Mouse (Mus musculus) c-Kit-positive CD71-positive TER-119-negative erythroid progenitor cells, embryonic 14.5 days (primary cell): ENCODE measurements around the gene Rbak.
A peak's percentile ranks its signal among the peaks of the same experiment; 100 is the strongest.
"Not testable (repeated sequence)": the region's sequence is repeated elsewhere in the genome, so short reads cannot be mapped to it uniquely, and the experiment has no call there.

Source experiments
- DNase-seq: peaks from one replicate; pipeline ENCODE4 v3.0.0-alpha.2; 2013; ENCODE audit warnings: low read depth

Gene Rbak

GRCm38 (mm10) chr5:143180255-143181076 lies at the start of gene Rbak, which contains the start of gene Spdye4b:
Rbak (minus strand) TSS chr5:143180775.
Spdye4b (plus strand) TSS chr5:143181017.
- DNase-seq = peak; percentile 76

- DNase-seq = no peak
These were observed 46.2 kb upstream of the Rbak start, which contains the start of gene Spdye4a for GRCm38 (mm10) chr5:143226790-143227189. Spdye4a (minus strand) TSS chr5:143226890.

GRCm38 (mm10) chr5:143222287-143222686 lies 41.7 kb upstream of the Rbak start:
- no peak for DNase-seq

GRCm38 (mm10) chr5:143220996-143221395 lies 40.4 kb upstream of the Rbak start:
- DNase-seq = no peak

- no peak for DNase-seq
These were observed 33.3 kb upstream of the Rbak start for GRCm38 (mm10) chr5:143213832-143214231.

GRCm38 (mm10) chr5:143205015-143205414 lies 24.4 kb upstream of the Rbak start:
- no peak for DNase-seq

GRCm38 (mm10) chr5:143196506-143196905 lies 15.9 kb upstream of the Rbak start:
- DNase-seq = no peak

- DNase-seq = no peak
These were observed 14.6 kb upstream of the Rbak start for GRCm38 (mm10) chr5:143195166-143195565.

- not testable (repeated sequence) for DNase-seq
These were observed 14.2 kb upstream of the Rbak start for GRCm38 (mm10) chr5:143194747-143195146.

GRCm38 (mm10) chr5:143192806-143193205 lies 12.2 kb upstream of the Rbak start:
- no peak for DNase-seq

GRCm38 (mm10) chr5:143188014-143188413 lies 7.4 kb upstream of the Rbak start:
- DNase-seq = not testable (repeated sequence)

- peak; percentile 11 for DNase-seq
These were observed 1.4 kb downstream of the Rbak start for GRCm38 (mm10) chr5:143179179-143179578.

- DNase-seq = no peak
These were observed 2.9 kb downstream of the Rbak start for GRCm38 (mm10) chr5:143177541-143178200.

- DNase-seq = no peak
These were observed 4.6 kb downstream of the Rbak start for GRCm38 (mm10) chr5:143175970-143176369.

- peak; percentile 56 for DNase-seq
These were observed 15.0 kb downstream of the Rbak start for GRCm38 (mm10) chr5:143165508-143166070.

GRCm38 (mm10) chr5:143155534-143155933 lies 25.0 kb downstream of the Rbak start:
- no peak for DNase-seq

GRCm38 (mm10) chr5:143153756-143154155 lies 26.8 kb downstream of the Rbak start:
- no peak for DNase-seq

GRCm38 (mm10) chr5:143150044-143150443 lies 30.5 kb downstream of the Rbak start:
- no peak for DNase-seq

- DNase-seq = no peak
These were observed 31.0 kb downstream of the Rbak start for GRCm38 (mm10) chr5:143149536-143149935.

GRCm38 (mm10) chr5:143148661-143149060 lies 31.9 kb downstream of the Rbak start:
- no peak for DNase-seq

GRCm38 (mm10) chr5:143147481-143147880 lies 33.1 kb downstream of the Rbak start, which contains the start of gene Olfr718-ps1:
Olfr718-ps1 (minus strand) TSS chr5:143147581.
- DNase-seq = no peak

GRCm38 (mm10) chr5:143137580-143137979 lies 43.0 kb downstream of the Rbak start:
- DNase-seq = no peak

GRCm38 (mm10) chr5:143135042-143135441 lies 45.5 kb downstream of the Rbak start:
- no peak for DNase-seq
